Mouse (Mus musculus): ENCODE data around the gene Tcf20.

- TF ChIP-seq GATA1 (IDR thresholded peaks at IDR 0.05; ENCODE audit: borderline replicate concordance, low read length) (no peak), FLI1 (IDR thresholded peaks at IDR 0.05; ENCODE audit: low read length) (no peak)
These were observed 87.3 kb downstream of the Tcf20 start for GRCm38 (mm10) chr15:82900331-82900730.
